Mouse (Mus musculus): ENCODE results near the gene Cerk.
"Not testable (repeated sequence)": the region's sequence is repeated elsewhere in the genome, so short reads cannot be mapped to it uniquely, and the experiment has no call there.

The Cerk gene

GRCm38 (mm10) chr15:86181941-86182439 lies 4.0 kb downstream of the Cerk start:
- no peak for DNase-seq (ENCODE audit: low read depth, low spot score)

GRCm38 (mm10) chr15:86181321-86181720 lies 4.6 kb downstream of the Cerk start:
- not testable (repeated sequence) for DNase-seq (ENCODE audit: low read depth, low spot score)

GRCm38 (mm10) chr15:86180427-86180826 lies 5.5 kb downstream of the Cerk start:
- DNase-seq (ENCODE audit: low read depth, low spot score) = no peak

- DNase-seq (ENCODE audit: low read depth, low spot score) = no peak
Measured at GRCm38 (mm10) chr15:86178594-86178993, 7.3 kb downstream of the Cerk start.

- not testable (repeated sequence) for DNase-seq (ENCODE audit: low read depth, low spot score)
Measured at GRCm38 (mm10) chr15:86177703-86178251, 8.2 kb downstream of the Cerk start.

GRCm38 (mm10) chr15:86176771-86177702 lies 8.9 kb downstream of the Cerk start:
- no peak for DNase-seq (ENCODE audit: low read depth, low spot score)

GRCm38 (mm10) chr15:86176166-86176565 lies 9.8 kb downstream of the Cerk start:
- DNase-seq (ENCODE audit: low read depth, low spot score) = no peak

GRCm38 (mm10) chr15:86175253-86176050 lies 10.5 kb downstream of the Cerk start:
- DNase-seq (ENCODE audit: low read depth, low spot score) = no peak

GRCm38 (mm10) chr15:86173136-86173985 lies 12.6 kb downstream of the Cerk start:
- no peak for DNase-seq (ENCODE audit: low read depth, low spot score)

- DNase-seq (ENCODE audit: low read depth, low spot score) = no peak
Measured at GRCm38 (mm10) chr15:86172526-86172925, 13.4 kb downstream of the Cerk start.

GRCm38 (mm10) chr15:86172124-86172523 lies 13.8 kb downstream of the Cerk start:
- no peak for DNase-seq (ENCODE audit: low read depth, low spot score)

- no peak for DNase-seq (ENCODE audit: low read depth, low spot score)
Measured at GRCm38 (mm10) chr15:86171316-86171715, 14.6 kb downstream of the Cerk start.

GRCm38 (mm10) chr15:86169817-86170110 lies 16.2 kb downstream of the Cerk start:
- no peak for DNase-seq (ENCODE audit: low read depth, low spot score)

- DNase-seq (ENCODE audit: low read depth, low spot score) = no peak
Measured at GRCm38 (mm10) chr15:86168941-86169816, 16.8 kb downstream of the Cerk start.

- peak; percentile 64 for DNase-seq (ENCODE audit: low read depth, low spot score)
Measured at GRCm38 (mm10) chr15:86168505-86168867, 17.5 kb downstream of the Cerk start.

GRCm38 (mm10) chr15:86167787-86168504 lies 18.0 kb downstream of the Cerk start:
- no peak for DNase-seq (ENCODE audit: low read depth, low spot score)

- DNase-seq (ENCODE audit: low read depth, low spot score) = no peak
Measured at GRCm38 (mm10) chr15:86167032-86167655, 18.8 kb downstream of the Cerk start.

GRCm38 (mm10) chr15:86165811-86166590 lies 19.9 kb downstream of the Cerk start:
- peak; percentile 53 for DNase-seq (ENCODE audit: low read depth, low spot score)

Data from ZHBTc4 (cell line).